Mouse (Mus musculus) adipocyte (in vitro differentiated cells): Measurements from ENCODE around the gene Kri1.
"Not testable (repeated sequence)": the region's sequence is repeated elsewhere in the genome, so short reads cannot be mapped to it uniquely, and the experiment has no call there.

ENCODE experiments used
- DNase-seq: peaks from one replicate; pipeline ENCODE4 v3.0.0-alpha.2; 2016; ENCODE audit warnings: low spot score

The Kri1 gene

GRCm38 (mm10) chr9:21273520-21274228, 14.1 kb downstream of the Kri1 start:
- no peak for DNase-seq

- no peak for DNase-seq
Observed at GRCm38 (mm10) chr9:21273094-21273493, 14.7 kb downstream of the Kri1 start.

GRCm38 (mm10) chr9:21272391-21272790, 15.4 kb downstream of the Kri1 start:
- DNase-seq = no peak

- DNase-seq = not testable (repeated sequence)
Observed at GRCm38 (mm10) chr9:21269590-21269989, 18.2 kb downstream of the Kri1 start.

- no peak for DNase-seq
Observed at GRCm38 (mm10) chr9:21268305-21268704, 19.5 kb downstream of the Kri1 start.

GRCm38 (mm10) chr9:21266889-21267288, 20.9 kb downstream of the Kri1 start:
- DNase-seq = no peak

- no peak for DNase-seq
Observed at GRCm38 (mm10) chr9:21265611-21266010, 22.2 kb downstream of the Kri1 start.

- DNase-seq = peak; percentile 99
Observed at GRCm38 (mm10) chr9:21265000-21265561, 22.7 kb downstream of the Kri1 start, which contains the start of gene Atg4d. TSS of gene Atg4d (plus strand) at chr9:21265293.

GRCm38 (mm10) chr9:21264272-21264999, 23.3 kb downstream of the Kri1 start:
- no peak for DNase-seq

- DNase-seq = peak; percentile 61
Observed at GRCm38 (mm10) chr9:21261831-21262230, 25.9 kb downstream of the Kri1 start.

- no peak for DNase-seq
Observed at GRCm38 (mm10) chr9:21260491-21261040, 27.2 kb downstream of the Kri1 start.

- DNase-seq = not testable (repeated sequence)
Observed at GRCm38 (mm10) chr9:21256349-21256748, 31.4 kb downstream of the Kri1 start.

GRCm38 (mm10) chr9:21254690-21255089, 33.1 kb downstream of the Kri1 start:
- no peak for DNase-seq

GRCm38 (mm10) chr9:21251116-21251735, 36.5 kb downstream of the Kri1 start:
- no peak for DNase-seq

- DNase-seq = no peak
Observed at GRCm38 (mm10) chr9:21250509-21250908, 37.3 kb downstream of the Kri1 start.

- DNase-seq = no peak
Observed at GRCm38 (mm10) chr9:21249629-21250508, 37.9 kb downstream of the Kri1 start.

- no peak for DNase-seq
Observed at GRCm38 (mm10) chr9:21248326-21248725, 39.4 kb downstream of the Kri1 start, which contains the start of gene S1pr5. TSS of gene S1pr5 (minus strand) at chr9:21248443.

GRCm38 (mm10) chr9:21246342-21246741, 41.4 kb downstream of the Kri1 start:
- DNase-seq = no peak

- no peak for DNase-seq
Observed at GRCm38 (mm10) chr9:21245113-21245487, 42.7 kb downstream of the Kri1 start.

- DNase-seq = no peak
Observed at GRCm38 (mm10) chr9:21244428-21245112, 43.2 kb downstream of the Kri1 start.
